Mouse (Mus musculus) Patski (cell line): ENCODE results near the gene Dedd. TPM values are rescaled to one million over a fixed set of nuclear protein-coding genes. Genes with fewer than 3 reads are reported as not detected.
"Not testable (repeated sequence)": the region's sequence is repeated elsewhere in the genome, so short reads cannot be mapped to it uniquely, and the experiment has no call there.

Source experiments
- ATAC-seq: fragments of 100-300 bp; one replicate; pipeline ENCODE4 v1.8.0; 2021
- CTCF ChIA-PET: fragments of 350-600 bp; sonication (Branson Sonifier 250); formaldehyde crosslinking; loops from one replicate; lab custom pipeline; 2022; ENCODE audit warnings: inconsistent platforms; lab: Charles Lee
- POLR2A ChIA-PET: fragments of 350-600 bp; sonication (Branson Sonifier 250); formaldehyde crosslinking; loops from one replicate; lab custom pipeline; 2022; ENCODE audit warnings: antibody characterized with exemption, inconsistent platforms; lab: Charles Lee
- DNase-seq: peaks from one replicate; pipeline ENCODE4 v3.0.0-alpha.2; 2011; ENCODE audit warnings: low read depth, low spot score
- H3K27me3 ChIP-seq: fragments of 371-371 bp; one replicate; pipeline ENCODE4 v1.5.1; 2021
- CTCF ChIP-seq: fragments of 100-300 bp; IDR thresholded peaks from one replicate; pipeline ENCODE4 v1.5.1; 2021
- in situ Hi-C: fragments of 300-500 bp; cut with MboI; formaldehyde crosslinking; loops from 3 replicates; pipeline ENCODE4 v1.11.1; 2018; ENCODE audit warnings: low pct_unique_long_range_greater_than_20kb, mixed read lengths
- polyA plus RNA-seq: library from polyadenylated mRNA; unstranded; gene quantifications from one replicate; pipeline ENCODE4 v1.2.3, GENCODE M21; 2021

Dedd gene
- polyA plus RNA-seq, 1 experiment from 2014 or later, result 55.0 TPM

- peak; percentile 8 for TF ChIP-seq CTCF
- DNase-seq, ATAC-seq, CTCF ChIA-PET, POLR2A ChIA-PET, H3K27me3 ChIP-seq, in situ Hi-C loops: not testable (repeated sequence)
These were observed 22.8 kb upstream of the Dedd start for GRCm38 (mm10) chr1:171306157-171306556.

GRCm38 (mm10) chr1:171309321-171309720 lies 19.6 kb upstream of the Dedd start:
- DNase-seq (no peak), ATAC-seq (no peak)
- H3K27me3 ChIP-seq, result no peaks in the 10 kb centered on the region
- CTCF ChIA-PET, result interaction anchor here (1.5 to 1.8 kb wide), 3 partner anchors 11 to 49 kb away, joined by 3 to 8 read pairs (median 3); partner anchors contain the start of gene Ufc1
- in situ Hi-C loops, result no loop called here
- POLR2A ChIA-PET, result interaction anchor here (2.0 kb wide), 1 partner anchor 15 kb away, joined by 4 read pairs; no protein-coding TSS in a partner anchor
- TF ChIP-seq CTCF, result no peak

- H3K27me3 ChIP-seq, result no peaks in the 10 kb centered on the region
- in situ Hi-C loops, result loop anchor here (5.0 kb wide), 1 partner anchor 38 kb away; no protein-coding TSS in a partner anchor
- no peak for DNase-seq
- CTCF ChIA-PET, result interaction anchor here (1.7 to 1.9 kb wide), 2 partner anchors 11 to 38 kb away, joined by 7 to 8 read pairs; no protein-coding TSS in a partner anchor
- TF ChIP-seq CTCF, result no peak
- ATAC-seq, result no peak
- POLR2A ChIA-PET, result no interaction called here
These were observed 9.2 kb upstream of the Dedd start for GRCm38 (mm10) chr1:171319748-171320147.

DNA sequence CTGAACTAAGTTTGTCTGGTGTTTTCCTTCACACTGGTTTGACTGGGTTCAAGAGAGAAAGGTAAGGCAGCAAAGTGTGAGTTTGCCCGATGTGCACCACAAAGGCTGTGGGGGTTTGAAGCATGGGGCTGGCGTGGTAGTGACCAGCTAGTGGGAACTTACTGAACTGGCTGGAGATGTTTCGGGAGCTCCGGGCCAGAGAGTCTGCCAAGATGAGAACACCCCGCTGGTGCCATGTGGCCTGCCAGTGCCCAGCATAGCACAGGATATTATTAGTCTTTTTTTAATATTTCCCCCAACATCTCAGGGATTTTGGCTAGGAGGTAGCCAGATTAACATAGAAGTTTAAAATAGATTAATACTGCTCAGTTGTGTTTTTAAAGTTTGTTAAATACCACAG lies 8.8 kb upstream of the Dedd start:
- ATAC-seq (no peak), DNase-seq (no peak)
- CTCF ChIA-PET, result interaction anchor here (1.7 to 1.9 kb wide), 2 partner anchors 11 to 38 kb away, joined by 7 to 8 read pairs; no protein-coding TSS in a partner anchor
- POLR2A ChIA-PET, result no interaction called here
- TF ChIP-seq CTCF, result no peak
- no peaks in the 10 kb centered on the region for H3K27me3 ChIP-seq
- in situ Hi-C loops, result loop anchor here (5.0 kb wide), 1 partner anchor 37 kb away; no protein-coding TSS in a partner anchor

DNA sequence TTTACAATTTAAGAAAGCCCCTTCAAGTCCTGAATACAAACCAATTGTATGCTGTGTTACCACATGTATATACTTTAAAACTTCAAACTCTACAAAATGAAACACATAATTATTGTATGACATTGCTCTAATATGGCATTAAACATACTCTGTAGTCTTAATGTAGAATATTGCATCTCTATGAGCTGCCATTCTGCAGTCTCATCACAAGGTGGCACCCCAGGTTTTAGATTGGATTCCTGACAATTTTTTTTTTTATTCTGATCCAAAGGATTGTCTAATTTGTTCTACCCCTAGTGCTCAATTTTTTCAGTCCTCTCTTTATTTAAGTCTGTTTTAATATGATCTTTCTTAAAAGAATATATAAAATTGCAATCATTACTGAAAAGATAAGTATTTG lies 7.5 kb upstream of the Dedd start:
- CTCF ChIA-PET, result interaction anchor here (0.8 to 5.4 kb wide), 5 partner anchors 11 to 148 kb away, joined by 3 to 37 read pairs (median 4); no protein-coding TSS in a partner anchor
- DNase-seq, result no peak
- ATAC-seq, result no peak
- H3K27me3 ChIP-seq, result no peaks in the 10 kb centered on the region
- in situ Hi-C loops, result loop anchor here (5.0 kb wide), 1 partner anchor 36 kb away; no protein-coding TSS in a partner anchor
- POLR2A ChIA-PET, result interaction anchor here (0.6 to 1.8 kb wide), 2 partner anchors 37 to 203 kb away, joined by 3 to 6 read pairs; no protein-coding TSS in a partner anchor
- TF ChIP-seq CTCF, result peak; percentile 55

- ATAC-seq (peak; percentile 54), DNase-seq (no peak)
- no peaks in the 10 kb centered on the region for H3K27me3 ChIP-seq
- ChIA-PET POLR2A (interaction anchor here (1.8 kb wide), 1 partner anchor 36 kb away, joined by 6 read pairs; no protein-coding TSS in a partner anchor), CTCF (interaction anchor here (0.9 to 5.4 kb wide), 4 partner anchors 10 to 148 kb away, joined by 3 to 37 read pairs (median 4); no protein-coding TSS in a partner anchor)
- no peak for TF ChIP-seq CTCF
- in situ Hi-C loops, result loop anchor here (5.0 kb wide), 1 partner anchor 35 kb away; no protein-coding TSS in a partner anchor
These were observed 6.9 kb upstream of the Dedd start for GRCm38 (mm10) chr1:171322012-171322411.

DNA sequence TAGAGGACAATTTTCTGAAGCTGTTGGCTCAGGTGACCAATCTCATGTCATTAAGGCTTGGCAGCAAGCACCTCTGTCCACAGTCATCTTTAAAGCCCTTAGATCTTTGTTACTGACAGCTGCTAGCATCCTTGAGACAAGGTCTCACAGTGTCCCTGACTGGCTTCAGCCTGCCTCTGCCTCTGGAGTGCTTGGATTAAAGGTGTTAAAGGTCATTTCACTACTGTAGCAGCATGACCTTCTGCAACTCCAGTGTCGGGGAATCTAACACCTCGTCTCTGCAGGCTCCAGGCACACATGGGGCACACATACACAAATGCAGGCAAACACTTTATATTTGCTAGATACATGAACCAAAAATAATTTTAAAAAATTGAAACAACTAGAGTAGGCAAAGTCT lies 3.4 kb upstream of the Dedd start:
- POLR2A ChIA-PET, result no interaction called here
- ATAC-seq (no peak), DNase-seq (no peak)
- in situ Hi-C loops, result no loop called here
- CTCF ChIA-PET, result interaction anchor here (1.4 to 5.4 kb wide), 2 partner anchors 32 to 62 kb away, joined by 3 to 37 read pairs; no protein-coding TSS in a partner anchor
- H3K27me3 ChIP-seq, result no peaks in the 10 kb centered on the region
- no peak for TF ChIP-seq CTCF

- in situ Hi-C loops, DNase-seq, POLR2A ChIA-PET, ATAC-seq, H3K27me3 ChIP-seq: not testable (repeated sequence)
- CTCF ChIA-PET, result interaction anchor here (1.3 to 2.0 kb wide), 2 partner anchors 16 to 32 kb away, joined by 4 read pairs; no protein-coding TSS in a partner anchor
These were observed 2.4 kb upstream of the Dedd start for GRCm38 (mm10) chr1:171326588-171326987.

DNA sequence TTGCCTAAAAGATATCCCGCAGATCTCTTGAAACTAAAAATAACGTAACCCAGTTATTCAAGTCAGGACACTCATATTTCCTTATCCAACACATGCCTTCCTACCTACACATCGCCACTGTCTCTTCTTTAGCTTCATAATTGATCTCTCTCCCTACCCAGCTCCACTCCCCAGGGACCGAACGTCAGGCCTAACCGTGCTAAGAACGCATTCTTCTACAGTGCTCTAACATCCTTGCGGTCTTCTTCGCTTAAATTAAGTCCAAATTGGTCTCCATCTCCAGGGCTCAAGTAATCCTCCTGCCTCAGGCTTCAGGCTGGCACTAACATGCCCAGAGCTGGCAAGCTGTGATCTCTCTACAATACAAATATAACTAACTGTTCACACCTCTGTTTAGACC lies 701 bp upstream of the Dedd start:
- TF ChIP-seq CTCF, result no peak
- no peak for DNase-seq
- ChIA-PET POLR2A (interaction anchor here (0.5 to 1.9 kb wide), 3 partner anchors 17 to 58 kb away, joined by 3 to 10 read pairs (median 3); partner anchors contain the start of genes B4galt3, Nit1 and Pfdn2), CTCF (interaction anchor here (0.9 to 2.0 kb wide), 9 partner anchors 10 to 173 kb away, joined by 3 to 4 read pairs (median 4); partner anchors contain the start of genes Nit1 and Pfdn2)
- ATAC-seq, result no peak
- no peaks in the 10 kb centered on the region for H3K27me3 ChIP-seq
- in situ Hi-C loops, result no loop called here

- no peaks in the 10 kb centered on the region for H3K27me3 ChIP-seq
- ATAC-seq, result peak; percentile 17
- in situ Hi-C loops, result no loop called here
- TF ChIP-seq CTCF, result no peak
- ChIA-PET CTCF (interaction anchor here (0.6 to 1.9 kb wide), 4 partner anchors 22 to 218 kb away, joined by 3 to 4 read pairs (median 4); no protein-coding TSS in a partner anchor), POLR2A (interaction anchor here (1.5 to 1.9 kb wide), 2 partner anchors 16 kb away, joined by 6 to 10 read pairs; partner anchors contain the start of genes Nit1 and Pfdn2)
- no peak for DNase-seq
These were observed 679 bp downstream of the Dedd start for GRCm38 (mm10) chr1:171329433-171330215.
